Mouse (Mus musculus) intestine, embryonic 16.5 days (tissue): ENCODE results near the gene Polrmt. TPM values are rescaled to one million over a fixed set of nuclear protein-coding genes. Genes with fewer than 3 reads are reported as not detected.

Source experiments
- ATAC-seq: fragments of 200-750 bp; cut with Nextera tagmentation; 2 replicates; pipeline ENCODE4 v1.8.0; 2017; ENCODE audit warnings: moderate TSS enrichment, moderate library complexity
- H3K27ac ChIP-seq: fragments of 300-500 bp; sonication (generic); 2 replicates; pipeline ENCODE4 v1.5.1; 2014; ENCODE audit warnings: mild to moderate bottlenecking, low read length
- H3K27me3 ChIP-seq: fragments of 300-500 bp; sonication (generic); replicated peaks from 2 replicates; pipeline ENCODE4 v1.6.1; 2014; ENCODE audit warnings: low read length, control low read depth, mixed read lengths; ENCODE audit not compliant: control insufficient read depth, insufficient read depth
- H3K36me3 ChIP-seq: fragments of 300-500 bp; sonication (generic); 2 replicates; pipeline ENCODE4 v1.6.1; 2014; ENCODE audit warnings: low read length, control low read depth; ENCODE audit not compliant: control insufficient read depth, insufficient read depth
- H3K4me1 ChIP-seq: fragments of 300-500 bp; sonication (generic); 2 replicates; pipeline ENCODE4 v1.6.1; 2014; ENCODE audit warnings: low read length, control low read depth, mixed read lengths; ENCODE audit not compliant: control insufficient read depth, insufficient read depth
- H3K4me2 ChIP-seq: fragments of 300-500 bp; sonication (generic); 2 replicates; pipeline ENCODE4 v1.6.1; 2014; ENCODE audit warnings: low read depth, low read length, control low read depth
- H3K4me3 ChIP-seq: fragments of 300-500 bp; sonication (generic); 2 replicates; pipeline ENCODE4 v1.5.1; 2014; ENCODE audit warnings: mild to moderate bottlenecking, low read length
- H3K9ac ChIP-seq: fragments of 300-500 bp; sonication (generic); 2 replicates; pipeline ENCODE4 v1.6.1; 2014; ENCODE audit warnings: low read depth, low read length
- H3K9me3 ChIP-seq: fragments of 300-500 bp; sonication (generic); 2 replicates; pipeline ENCODE4 v1.6.1; 2016; ENCODE audit warnings: low read length, control low read depth; ENCODE audit not compliant: control insufficient read depth
- WGBS: fragments of 180-500 bp; shearing (Covaris S2); extraction: QIAGEN DNeasy Blood & Tissue Kit; methylation state at CpG from one replicate; pipeline ENCODE4 v1.1.7; 2014; 5-methylcytosine and 5-hydroxymethylcytosine counted together
- polyA plus RNA-seq: library from polyadenylated mRNA; unstranded; fragments of >200 nt; fragmentation: Nextera tagmentation; extraction: Ambion mirVana; gene quantifications from 2 replicates; pipeline ENCODE4 v1.2.1, GENCODE M21; 2015

Gene Polrmt
- polyA plus RNA-seq, 1 experiment from 2014 or later = 40.5 TPM

DNA sequence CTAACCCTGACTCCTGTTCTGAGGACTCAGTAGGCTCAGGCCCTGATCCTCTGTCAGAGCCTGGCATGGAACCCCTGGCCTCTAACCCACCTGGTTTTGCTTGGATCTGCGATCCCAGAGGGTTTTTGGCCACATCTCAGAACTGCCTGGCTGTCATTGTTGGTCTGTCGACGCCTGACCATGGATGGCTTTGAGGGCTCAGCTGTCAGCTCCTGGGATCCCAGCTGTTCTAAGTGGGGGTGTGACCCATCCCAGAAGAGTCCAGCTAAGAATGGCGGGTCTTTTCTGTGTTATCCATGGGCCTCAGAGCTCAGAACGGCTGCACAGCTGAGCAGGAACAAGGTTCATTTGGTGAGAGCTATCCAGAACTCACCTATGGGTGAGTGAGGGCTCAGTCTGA lies 25.3 kb downstream of the Polrmt start:
- Histone ChIP-seq H3K36me3 (no peaks in the 10 kb centered on the region), H3K27me3 (peaks cover 26% of the 10 kb centered on the region), H3K27ac (no peak overlapping the region), H3K4me1 (peaks cover 13% of the 10 kb centered on the region), H3K9ac (no peak overlapping the region), H3K4me2 (no peak overlapping the region), H3K9me3 (no peaks in the 10 kb centered on the region), H3K4me3 (no peak overlapping the region)
- ATAC-seq = no peak
- WGBS = 66% methylated on average over 5 of the region's 5 CpGs

DNA sequence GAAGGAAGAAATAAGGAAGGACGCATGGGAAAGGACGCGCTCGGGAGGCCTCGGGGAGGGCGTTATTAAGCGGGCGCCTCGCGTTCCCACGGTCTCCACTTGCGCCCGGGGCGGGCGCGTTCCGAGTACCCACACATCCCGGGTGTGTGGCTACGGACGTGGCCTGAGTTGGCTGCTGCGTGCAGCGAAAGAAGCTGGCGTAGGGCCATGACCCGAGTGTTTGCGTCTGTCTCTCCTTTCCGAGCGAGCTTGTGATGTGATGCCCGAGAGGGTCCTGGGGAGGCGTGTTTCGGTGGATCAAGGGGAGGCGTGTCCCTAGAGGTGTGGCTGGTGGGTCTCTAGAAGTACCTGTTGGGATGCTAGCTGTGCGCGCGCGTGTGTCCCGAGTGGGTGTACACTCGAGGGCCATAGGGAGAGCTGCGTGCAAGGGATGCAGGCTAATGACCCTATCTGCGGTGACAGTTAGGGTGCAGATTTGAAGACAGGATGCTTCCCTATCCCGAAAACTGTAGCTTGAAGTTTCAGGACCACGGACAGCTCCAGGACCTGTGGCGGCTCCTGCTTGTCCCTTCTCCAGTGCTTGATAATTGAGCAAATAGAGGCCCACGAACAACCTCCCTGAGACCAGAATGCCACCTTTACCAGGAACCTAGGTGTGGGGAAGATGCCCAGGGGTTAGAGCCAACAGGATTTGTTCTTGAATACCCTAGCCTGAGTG lies 28.6 kb downstream of the Polrmt start:
- H3K27me3 ChIP-seq = peaks cover 40% of the 10 kb centered on the region

DNA sequence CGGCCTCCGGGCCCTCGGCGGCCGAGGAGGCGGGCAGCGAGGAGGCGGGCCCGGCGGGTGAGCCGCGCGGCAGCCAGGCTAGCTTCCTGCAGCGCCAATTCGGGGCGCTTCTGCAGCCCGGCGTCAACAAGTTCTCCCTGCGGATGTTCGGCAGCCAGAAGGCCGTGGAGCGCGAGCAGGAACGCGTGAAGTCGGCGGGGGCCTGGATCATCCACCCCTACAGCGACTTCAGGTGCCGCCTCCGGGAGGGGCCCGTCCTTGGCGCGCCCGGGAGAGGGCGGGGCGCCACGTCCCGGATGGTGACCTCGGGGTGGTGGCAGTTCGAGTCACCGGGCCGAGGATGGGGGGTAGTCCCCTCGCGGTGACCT lies 29.4 kb downstream of the Polrmt start:
- peak overlapping the region; percentile 63 for H3K9ac ChIP-seq
- H3K4me1 ChIP-seq = peaks cover 13% of the 10 kb centered on the region
- peak overlapping the region; percentile 95 for H3K4me2 ChIP-seq
- H3K9me3 ChIP-seq = no peaks in the 10 kb centered on the region
- H3K4me3 ChIP-seq = peak overlapping the region; percentile 67
- H3K36me3 ChIP-seq = peaks cover 3% of the 10 kb centered on the region; the same call in 1 of the 2 replicates
- WGBS = under 1% methylated on average over 41 of the region's 44 CpGs
- peak; percentile 41 for ATAC-seq
- H3K27me3 ChIP-seq = peaks cover 40% of the 10 kb centered on the region
- no peak overlapping the region for H3K27ac ChIP-seq

More for the DNA sequence above, 28.6 kb downstream of the Polrmt start:
- H3K4me2 ChIP-seq = peak overlapping the region; percentile 95
- H3K9ac ChIP-seq = no peak overlapping the region
- 2% methylated on average over 43 of the region's 43 CpGs for WGBS
- peak overlapping the region; percentile 67; the same call in 1 of the 2 replicates for H3K4me3 ChIP-seq
- no peaks in the 10 kb centered on the region for H3K36me3 ChIP-seq
- H3K4me1 ChIP-seq = peaks cover 13% of the 10 kb centered on the region
- no peak overlapping the region for H3K27ac ChIP-seq
- ATAC-seq = no peak
- H3K9me3 ChIP-seq = no peaks in the 10 kb centered on the region

DNA sequence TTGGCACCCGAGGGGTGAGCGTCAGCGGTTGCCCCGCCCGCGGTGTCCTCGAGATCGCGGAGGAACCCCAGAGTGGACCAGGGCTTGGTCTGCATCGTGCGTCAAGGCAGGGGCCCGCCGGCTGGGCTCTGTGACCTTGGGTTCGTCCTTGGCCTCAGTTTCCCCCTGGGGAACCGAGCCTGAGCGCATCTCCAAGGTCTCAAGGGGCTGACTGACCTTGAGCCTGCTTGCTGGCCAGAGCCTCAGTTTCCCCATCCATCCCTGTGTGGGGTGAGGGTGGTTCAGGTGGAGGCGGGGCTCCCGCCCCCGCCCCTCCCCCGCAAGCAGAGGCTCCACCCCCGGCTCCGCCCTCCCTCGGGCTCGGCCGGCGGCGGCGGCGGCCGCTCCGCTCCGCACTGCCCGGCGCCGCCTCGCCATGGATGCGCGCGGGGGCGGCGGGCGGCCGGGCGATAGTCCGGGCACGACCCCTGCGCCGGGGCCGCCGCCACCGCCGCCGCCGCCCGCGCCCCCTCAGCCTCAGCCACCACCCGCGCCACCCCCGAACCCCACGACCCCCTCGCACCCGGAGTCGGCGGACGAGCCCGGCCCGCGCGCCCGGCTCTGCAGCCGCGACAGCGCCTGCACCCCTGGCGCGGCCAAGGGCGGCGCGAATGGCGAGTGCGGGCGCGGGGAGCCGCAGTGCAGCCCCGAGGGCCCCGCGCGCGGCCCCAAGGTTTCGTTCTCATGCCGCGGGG lies 30.0 kb downstream of the Polrmt start, which contains the start of gene Hcn2:
TSS of gene Hcn2 (plus strand) at position 381 of the 734 bp plus-strand sequence.
- Histone ChIP-seq H3K9me3 (no peaks in the 10 kb centered on the region), H3K4me2 (peak within 1 kb of the TSS; percentile 95), H3K27ac (no peak within 1 kb of the TSS), H3K36me3 (peaks cover 5% of the 10 kb centered on the region; the same call in 1 of the 2 replicates), H3K27me3 (peaks cover 40% of the 10 kb centered on the region), H3K4me1 (peaks cover 13% of the 10 kb centered on the region), H3K4me3 (peak within 1 kb of the TSS; percentile 67), H3K9ac (peak within 1 kb of the TSS; percentile 63)
- peak; percentile 52 for ATAC-seq
- WGBS = 2% methylated on average over 57 of the region's 91 CpGs

DNA sequence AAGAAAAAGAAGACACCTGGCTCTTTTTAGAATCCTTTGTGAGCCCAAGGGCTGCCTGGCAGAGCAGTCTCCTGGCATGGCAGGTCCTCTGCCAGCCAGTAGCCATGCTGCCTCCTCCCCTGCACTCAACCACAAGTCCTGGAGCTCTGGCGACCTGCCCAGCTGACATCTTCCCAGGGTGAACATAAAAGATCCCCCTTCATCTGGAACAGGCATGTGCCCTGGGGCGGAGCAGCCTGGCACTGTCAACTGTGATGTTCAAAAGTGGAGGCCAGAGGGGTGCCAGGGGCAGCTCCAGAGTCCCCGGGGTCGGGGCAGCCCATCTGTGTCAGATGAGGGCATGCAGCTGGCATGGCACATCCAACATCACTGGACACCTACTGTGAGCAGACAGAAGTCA lies 31.4 kb downstream of the Polrmt start:
- Histone ChIP-seq H3K36me3 (peaks cover 13% of the 10 kb centered on the region; the same call in 1 of the 2 replicates), H3K9me3 (no peaks in the 10 kb centered on the region), H3K4me2 (no peak overlapping the region), H3K27me3 (peaks cover 40% of the 10 kb centered on the region), H3K4me1 (peaks cover 13% of the 10 kb centered on the region), H3K4me3 (no peak overlapping the region), H3K27ac (no peak overlapping the region), H3K9ac (no peak overlapping the region)
- no peak for ATAC-seq
- 68% methylated on average over 4 of the region's 4 CpGs for WGBS

DNA sequence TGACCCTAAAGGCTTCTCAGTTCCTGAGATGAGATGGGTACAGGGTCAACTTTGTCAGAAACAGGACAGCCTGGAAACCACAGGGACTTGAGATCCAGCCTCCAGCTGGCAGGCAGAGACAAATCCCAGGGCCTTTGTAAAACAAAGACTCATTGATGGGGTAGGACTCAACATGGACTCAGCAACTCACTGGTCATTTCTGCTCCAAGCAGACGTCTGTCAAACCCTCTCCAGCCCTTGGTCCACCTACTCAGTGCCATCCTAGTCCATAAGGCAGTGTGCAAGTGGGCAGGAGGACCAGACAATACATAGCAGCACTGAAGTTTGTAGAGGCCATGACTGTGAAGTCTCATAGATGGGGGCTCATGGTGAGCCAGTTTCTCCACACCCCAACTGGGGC lies 33.2 kb downstream of the Polrmt start:
- H3K27ac ChIP-seq = no peak overlapping the region

DNA sequence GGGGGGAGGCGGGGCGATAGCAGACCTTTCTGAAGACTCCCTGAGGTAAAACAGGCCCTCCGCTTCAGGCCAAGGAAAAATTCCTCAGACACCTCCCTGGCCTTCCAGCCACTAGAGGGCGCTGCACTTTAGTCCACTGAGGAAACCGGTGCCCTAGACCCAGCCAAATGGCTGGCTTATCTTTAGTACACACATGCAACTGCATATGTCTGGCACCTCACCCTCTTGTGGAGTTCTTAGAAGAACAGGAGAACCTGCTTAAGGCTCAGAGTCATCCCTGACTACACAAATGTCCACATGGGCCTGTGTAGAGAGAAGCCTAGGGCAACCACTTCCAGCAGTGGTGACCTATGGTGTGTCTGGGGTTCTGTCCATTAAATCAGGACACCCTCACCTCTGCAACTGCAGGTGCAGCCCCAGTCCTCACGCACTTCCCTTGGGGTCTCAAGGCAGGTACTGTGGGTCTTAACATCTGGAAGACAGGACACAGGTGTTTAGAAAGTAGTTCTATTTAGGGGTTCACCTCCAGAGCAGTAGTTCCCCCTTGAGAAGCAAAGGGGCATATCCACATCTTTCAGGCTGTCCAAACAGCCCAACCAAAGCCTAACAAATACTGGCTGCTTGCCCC lies 33.8 kb downstream of the Polrmt start:
- WGBS = 9% methylated on average over 6 of the region's 6 CpGs
- H3K36me3 ChIP-seq = peaks cover 22% of the 10 kb centered on the region; the same call in 1 of the 2 replicates
- H3K27me3 ChIP-seq = peaks cover 29% of the 10 kb centered on the region
- peak; percentile 58 for ATAC-seq
- no peak overlapping the region for H3K9ac ChIP-seq
- peaks cover 28% of the 10 kb centered on the region for H3K4me1 ChIP-seq
- H3K27ac ChIP-seq = no peak overlapping the region
- H3K4me2 ChIP-seq = no peak overlapping the region
- no peak overlapping the region for H3K4me3 ChIP-seq
- no peaks in the 10 kb centered on the region for H3K9me3 ChIP-seq

More for the DNA sequence above, 33.2 kb downstream of the Polrmt start:
- Histone ChIP-seq H3K4me3 (no peak overlapping the region), H3K27me3 (peaks cover 32% of the 10 kb centered on the region), H3K36me3 (peaks cover 21% of the 10 kb centered on the region; the same call in 1 of the 2 replicates), H3K4me2 (no peak overlapping the region), H3K9me3 (no peaks in the 10 kb centered on the region), H3K9ac (no peak overlapping the region), H3K4me1 (peaks cover 23% of the 10 kb centered on the region)
- WGBS = 18% methylated on average over 1 of the region's 1 CpGs
- no peak for ATAC-seq

DNA sequence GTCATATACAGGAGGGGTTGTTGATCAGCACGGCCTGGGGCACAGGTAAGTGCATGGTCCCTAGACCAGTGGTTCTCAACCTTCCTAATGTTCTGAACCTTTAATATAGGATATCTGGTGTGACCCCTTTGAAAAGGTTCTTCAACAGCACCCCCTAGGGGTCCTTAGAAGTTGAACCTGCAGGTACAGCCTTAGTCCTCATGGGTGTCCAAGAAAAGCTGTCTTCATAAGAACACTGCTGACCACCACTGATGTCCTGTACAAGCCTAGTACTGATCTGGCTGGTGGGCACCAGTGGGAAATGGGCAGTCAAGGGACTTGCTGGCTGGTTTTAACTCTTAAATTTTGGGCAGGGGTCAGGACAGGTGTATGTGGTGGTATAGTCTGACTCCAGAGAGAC lies 34.4 kb downstream of the Polrmt start:
- WGBS = 74% methylated on average over 1 of the region's 1 CpGs
- H3K27ac ChIP-seq = no peak overlapping the region
- H3K4me3 ChIP-seq = no peak overlapping the region
- H3K9me3 ChIP-seq = no peaks in the 10 kb centered on the region
- H3K9ac ChIP-seq = no peak overlapping the region
- peaks cover 29% of the 10 kb centered on the region for H3K4me1 ChIP-seq
- ATAC-seq = peak; percentile 8
- H3K36me3 ChIP-seq = peaks cover 27% of the 10 kb centered on the region; the same call in 1 of the 2 replicates
- peaks cover 23% of the 10 kb centered on the region for H3K27me3 ChIP-seq
- H3K4me2 ChIP-seq = no peak overlapping the region

DNA sequence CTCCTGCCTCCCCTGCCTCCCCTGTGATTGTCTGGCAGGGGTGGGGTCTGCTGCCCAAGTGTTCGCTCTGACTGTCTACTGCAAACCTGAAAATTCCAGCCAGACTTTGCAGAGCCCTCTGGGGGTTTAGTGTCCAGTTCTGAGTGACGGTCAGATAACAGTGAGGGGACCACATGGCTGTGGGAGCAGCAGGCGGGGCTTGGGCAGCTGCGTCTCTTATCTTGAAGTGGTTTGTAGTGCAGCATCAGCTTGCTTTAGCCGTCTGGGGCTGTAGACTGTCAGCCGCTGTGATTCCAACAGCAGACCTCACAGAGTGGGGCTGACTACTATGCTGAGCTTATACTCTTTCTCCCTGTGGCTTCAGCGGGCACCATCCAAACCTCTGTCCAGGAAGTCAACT lies 37.1 kb downstream of the Polrmt start:
- Histone ChIP-seq H3K27me3 (no peaks in the 10 kb centered on the region), H3K36me3 (peaks cover 27% of the 10 kb centered on the region; the same call in 1 of the 2 replicates), H3K27ac (no peak overlapping the region), H3K4me1 (peaks cover 40% of the 10 kb centered on the region), H3K4me2 (no peak overlapping the region), H3K9ac (no peak overlapping the region), H3K4me3 (no peak overlapping the region), H3K9me3 (no peaks in the 10 kb centered on the region)
- 60% methylated on average over 7 of the region's 7 CpGs for WGBS
- ATAC-seq = no peak
